Mouse (Mus musculus): ENCODE results near the gene Lce1l. TPM values are rescaled to one million over a fixed set of nuclear protein-coding genes. Genes with fewer than 3 reads are reported as not detected.
"Not testable (repeated sequence)": the region's sequence is repeated elsewhere in the genome, so short reads cannot be mapped to it uniquely, and the experiment has no call there.

Gene Lce1l
- not detected for total RNA-seq (2021)
- long read RNA-seq, experiment 1, result 0 reads
- long read RNA-seq, experiment 2, result 0 reads

GRCm38 (mm10) chr3:92851186-92851585 is at the start of gene Lce1l:
Gene Lce1l, minus strand, starts transcription at chr3:92851286.
- no peak for DNase-seq (ENCODE audit: low spot score in 2 of 2)

DNA sequence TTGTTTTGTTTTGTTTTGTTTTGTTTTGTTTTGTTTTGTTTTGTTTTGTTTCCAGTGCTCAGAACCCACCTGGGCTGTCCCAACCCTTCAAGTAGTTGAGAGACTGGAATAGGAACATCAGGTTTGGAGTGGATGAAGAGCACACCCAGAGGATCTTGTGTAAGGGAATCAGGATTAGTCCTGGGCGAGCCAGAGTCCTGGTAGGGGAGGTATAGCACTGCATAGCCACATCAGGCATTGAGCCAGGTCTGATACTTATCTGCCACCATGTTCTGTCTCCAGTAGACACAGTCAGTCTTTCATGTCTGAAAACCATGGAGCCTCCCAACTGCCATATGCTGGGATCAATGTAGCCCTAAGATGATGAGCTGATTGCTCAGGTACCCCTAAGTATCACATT is 43.4 kb upstream of the Lce1l start:
- no peak for DNase-seq (ENCODE audit: low spot score in 2 of 2)

GRCm38 (mm10) chr3:92894063-92894462 is 43.0 kb upstream of the Lce1l start:
- DNase-seq (ENCODE audit: low spot score in 2 of 2), result no peak

DNA sequence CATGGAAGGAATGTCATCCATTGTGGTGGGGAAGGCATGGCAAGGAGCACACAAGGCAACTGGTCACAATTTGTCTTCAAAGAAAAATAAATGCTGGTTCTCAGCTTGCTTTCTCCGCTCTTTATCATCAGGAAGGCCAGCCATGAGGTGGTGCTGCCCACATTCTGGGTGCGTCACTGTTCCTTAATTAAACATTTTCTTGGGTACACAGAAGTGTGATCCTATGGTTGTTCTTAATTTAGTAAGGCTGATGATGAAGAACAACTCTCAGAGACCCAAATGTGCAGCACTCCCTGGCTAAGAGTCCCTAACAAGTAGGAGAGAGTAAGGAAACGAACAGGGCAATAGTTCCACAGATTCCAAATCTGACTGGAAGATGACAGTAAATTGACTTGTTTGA is 23.1 kb upstream of the Lce1l start:
- DNase-seq (ENCODE audit: low spot score in 2 of 2), result peak in 1 of 2 experiments; percentile 10

DNA sequence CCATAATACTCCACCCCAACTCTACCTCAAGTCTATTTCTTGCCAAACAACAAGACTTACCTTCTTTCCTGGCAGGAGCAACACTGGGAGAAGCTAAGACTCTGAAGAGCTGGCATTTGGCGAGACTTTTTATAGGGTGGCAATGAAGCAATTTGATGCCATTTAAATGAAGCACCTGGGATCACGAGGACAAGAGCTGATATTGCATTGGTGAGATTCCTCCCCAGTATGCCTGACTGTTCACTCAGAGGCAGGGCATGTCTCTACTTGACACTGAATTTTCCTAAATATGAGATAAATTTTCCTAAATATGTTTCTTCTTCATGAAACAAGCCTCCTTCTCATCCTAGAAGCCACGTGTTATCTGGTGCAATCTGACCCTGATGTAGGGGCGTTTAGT is 19.0 kb upstream of the Lce1l start, which contains the start of gene 2310050C09Rik:
Gene 2310050C09Rik, minus strand, starts transcription at position 101 of the 400 bp plus-strand sequence.
- no peak for DNase-seq (ENCODE audit: low spot score in 2 of 2)

DNA sequence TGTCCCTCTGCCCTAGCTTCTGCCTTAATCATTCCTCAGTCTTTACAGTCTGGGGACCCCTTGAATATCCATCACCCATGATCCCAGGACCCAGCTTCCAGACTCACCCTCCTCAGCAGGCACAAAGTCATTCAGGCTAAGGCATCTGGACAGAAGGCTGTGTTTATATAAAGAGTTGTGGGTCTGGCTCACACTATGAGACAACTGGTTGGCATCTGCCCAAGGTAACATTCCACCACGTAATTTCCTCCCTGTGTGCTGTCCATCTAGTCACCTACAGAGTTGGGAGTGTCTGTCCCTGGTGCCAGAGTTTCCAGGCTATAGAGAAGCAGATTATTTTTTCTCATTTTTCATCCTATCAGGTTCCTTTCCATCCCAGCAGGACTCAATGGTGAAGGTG is 24.0 kb downstream of the Lce1l start, which contains the start of gene Kprp:
Gene Kprp, minus strand, starts transcription at position 140 of the 400 bp plus-strand sequence.
- no peak for DNase-seq (ENCODE audit: low spot score in 2 of 2)

DNA sequence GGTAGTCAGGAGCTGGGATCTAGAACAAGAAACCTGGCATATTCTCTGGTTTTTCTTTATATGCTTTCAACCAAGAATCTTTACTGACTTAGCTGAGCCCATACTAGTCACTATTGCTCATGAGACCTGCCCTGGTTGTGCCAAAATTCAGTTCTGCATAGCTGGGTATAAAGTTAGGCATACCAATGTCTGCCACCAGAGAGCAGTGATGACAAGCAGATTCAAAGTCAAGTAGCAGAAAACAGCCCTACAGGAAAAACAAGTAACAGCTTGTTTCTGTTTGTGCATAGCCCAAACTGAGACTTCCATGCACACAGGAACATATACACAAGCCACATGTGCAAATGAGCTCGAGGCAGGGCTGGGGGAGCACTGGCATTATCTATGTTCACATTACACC is 25.3 kb downstream of the Lce1l start:
- no peak for DNase-seq (ENCODE audit: low spot score in 2 of 2)

DNA sequence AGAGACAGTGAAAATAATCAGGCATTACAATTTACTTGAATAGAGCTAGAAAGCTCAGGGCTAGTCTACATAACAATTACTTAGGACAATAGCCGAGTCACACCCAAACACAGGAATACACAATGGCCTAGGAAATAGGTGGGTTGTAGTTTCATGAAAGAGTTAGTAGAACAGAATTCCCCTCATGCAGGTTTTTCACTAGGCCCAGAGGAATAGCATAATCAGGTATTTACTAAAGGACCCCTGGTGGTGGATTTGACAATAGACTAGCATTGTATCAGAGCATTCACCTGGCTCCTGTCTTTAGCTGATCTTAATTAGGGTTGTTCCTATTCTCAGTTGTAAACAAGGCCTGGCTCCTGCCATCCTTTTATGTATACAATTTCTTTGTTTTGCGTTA is 35.0 kb downstream of the Lce1l start:
- not testable (repeated sequence) for DNase-seq (ENCODE audit: low spot score in 2 of 2)

DNA sequence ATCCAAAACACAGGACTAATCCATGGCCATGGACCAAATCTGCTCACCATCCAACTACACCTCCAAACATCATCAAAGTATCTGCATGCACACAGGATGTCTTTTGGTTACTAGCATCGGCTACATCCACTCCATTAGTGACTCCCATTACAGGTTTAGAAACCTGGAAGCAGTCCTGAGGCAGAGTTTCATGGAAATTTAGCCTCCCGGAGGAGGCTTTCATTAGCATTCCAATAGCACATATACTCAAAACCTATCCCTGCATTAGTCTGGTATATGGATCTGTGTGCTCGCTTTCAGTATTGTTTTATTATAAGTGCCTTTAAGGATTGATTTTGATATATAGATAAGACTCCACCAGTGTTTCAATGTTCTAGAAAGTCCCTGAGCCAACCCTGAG is 35.5 kb downstream of the Lce1l start:
- DNase-seq (ENCODE audit: low spot score in 2 of 2), result no peak

GRCm38 (mm10) chr3:92807791-92808190 is 43.3 kb downstream of the Lce1l start, which contains the start of gene Lce1k:
Gene Lce1k, minus strand, starts transcription at chr3:92807891.
- no peak for DNase-seq (ENCODE audit: low spot score in 2 of 2)

Other genes with a start within 250 kb of the Lce1l start
- gene 2210017I01Rik, start 243.8 kb downstream of the Lce1l start, total RNA-seq (2021), result not detected
- not detected for gene Lce6a, start 229.6 kb downstream of the Lce1l start, total RNA-seq (2021)
- not detected for gene Lce1a1, start 203.0 kb downstream of the Lce1l start, total RNA-seq (2021)
- gene Lce1b, start 194.4 kb downstream of the Lce1l start, total RNA-seq (2021), result not detected
- not detected for gene Lce1a2, start 181.0 kb downstream of the Lce1l start, total RNA-seq (2021)
- gene Lce1c, start 172.0 kb downstream of the Lce1l start, total RNA-seq (2021), result not detected
- not detected for gene Lce1d, start 164.1 kb downstream of the Lce1l start, total RNA-seq (2021)
- gene Lce1e, start 142.2 kb downstream of the Lce1l start, total RNA-seq (2021), result not detected
- gene Lce1f, start 130.9 kb downstream of the Lce1l start, total RNA-seq (2021), result not detected
- gene Gm38119, start 112.2 kb downstream of the Lce1l start, total RNA-seq (2021), result not detected
- not detected for gene Lce1g, start 98.9 kb downstream of the Lce1l start, total RNA-seq (2021)
- gene Lce1h, start 86.2 kb downstream of the Lce1l start, total RNA-seq (2021), result not detected
- not detected for gene Lce1i, start 72.4 kb downstream of the Lce1l start, total RNA-seq (2021)
- not detected for gene Lce1j, start 60.8 kb downstream of the Lce1l start, total RNA-seq (2021)
- not detected for gene Lce1k, start 43.4 kb downstream of the Lce1l start, total RNA-seq (2021)
- not detected for gene Kprp, start 24.0 kb downstream of the Lce1l start, total RNA-seq (2021)
- not detected for gene 2310050C09Rik, start 18.9 kb upstream of the Lce1l start, total RNA-seq (2021)
- not detected for gene Lce3a, start 74.9 kb upstream of the Lce1l start, total RNA-seq (2021)
- gene Lce3b, start 81.7 kb upstream of the Lce1l start, total RNA-seq (2021), result not detected
- gene Lce3c, start 93.2 kb upstream of the Lce1l start, total RNA-seq (2021), result not detected
- not detected for gene Lce3d, start 106.1 kb upstream of the Lce1l start, total RNA-seq (2021)
- gene Lce3e, start 115.8 kb upstream of the Lce1l start, total RNA-seq (2021), result not detected
- gene Lce3f, start 140.9 kb upstream of the Lce1l start, total RNA-seq (2021), result not detected
- not detected for gene Crct1, start 164.4 kb upstream of the Lce1l start, total RNA-seq (2021)
- gene Lce1m, start 167.8 kb upstream of the Lce1l start, total RNA-seq (2021), result not detected
- gene Gm4858, start 217.5 kb upstream of the Lce1l start, total RNA-seq (2021), result not detected

All from left cerebral cortex, adult 18-20 months (tissue).